Mouse (Mus musculus) embryonic fibroblast, embryonic 13.5 days (primary cell): ENCODE results near the gene Creb1. TPM values are rescaled to one million over a fixed set of nuclear protein-coding genes. Genes with fewer than 3 reads are reported as not detected.

Experiments
- H3K27ac ChIP-seq: 2 replicates; pipeline ENCODE4 v1.5.1; 2012; ENCODE audit warnings: low read length, control low read depth, inconsistent platforms; ENCODE audit not compliant: insufficient read depth
- H3K4me1 ChIP-seq: 2 replicates; pipeline ENCODE4 v1.6.1; 2011; ENCODE audit warnings: low read length; ENCODE audit not compliant: control insufficient read depth, insufficient read depth
- H3K4me3 ChIP-seq: 2 replicates; pipeline ENCODE4 v1.5.1; 2011; ENCODE audit warnings: mild to moderate bottlenecking, control low read depth, low read length; ENCODE audit not compliant: insufficient read depth
- CTCF ChIP-seq: IDR thresholded peaks from 2 replicates; pipeline ENCODE4 v1.5.1; 2011; ENCODE audit warnings: mild to moderate bottlenecking, control low read depth, low read length, moderate library complexity, borderline replicate concordance; ENCODE audit not compliant: insufficient read depth
- POLR2A ChIP-seq: IDR thresholded peaks from 2 replicates; pipeline ENCODE4 v1.6.1; 2011; ENCODE audit warnings: low read depth, mild to moderate bottlenecking, control low read depth, low read length, moderate library complexity
- polyA plus RNA-seq: library from polyadenylated mRNA; stranded (reverse); fragments of >200 nt; gene quantifications from 2 replicates; pipeline ENCODE4 v1.2.4, GENCODE M21; 2011; ENCODE audit warnings: low read depth; ENCODE audit not compliant: missing spikeins, insufficient read length

Gene Creb1
- polyA plus RNA-seq, 1 experiment, result 45.1 TPM

DNA sequence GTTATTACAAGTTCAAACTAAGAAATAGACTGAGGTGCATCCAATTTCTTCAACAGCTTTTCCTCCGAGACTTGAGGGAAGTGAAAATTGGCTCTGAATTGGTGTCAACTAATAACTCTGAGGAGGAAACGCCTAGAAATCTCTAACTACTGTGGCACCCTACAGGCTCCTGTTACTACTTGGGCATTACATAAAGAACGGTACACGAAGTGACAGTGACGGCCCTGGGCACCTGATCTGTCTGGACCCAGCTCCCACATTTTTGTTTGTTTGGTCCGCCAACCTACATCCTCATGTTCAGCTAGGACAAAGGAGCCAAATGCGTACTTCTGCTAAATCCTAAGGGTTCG lies 84.1 kb downstream of the Creb1 start:
- Histone ChIP-seq H3K4me3 (peak overlapping the region; percentile 78), H3K27ac (peak overlapping the region; percentile 90), H3K4me1 (peaks cover 21% of the 10 kb centered on the region)
- TF ChIP-seq POLR2A (peak; percentile 10; the same call in 1 of the 2 replicates), CTCF (no peak)

GRCm38 (mm10) chr1:64616881-64617714 lies 84.7 kb downstream of the Creb1 start, which contains the start of gene Mettl21a:
Mettl21a (minus strand) TSS chr1:64617242.
- TF ChIP-seq POLR2A (peak; percentile 93), CTCF (no peak)
- H3K4me1 ChIP-seq, result peaks cover 22% of the 10 kb centered on the region
- H3K4me3 ChIP-seq, result peak within 1 kb of the TSS; percentile 78
- H3K27ac ChIP-seq, result peak within 1 kb of the TSS; percentile 90

- no peak; the same call in 1 of the 2 replicates for TF ChIP-seq POLR2A
- peak; percentile 76 for TF ChIP-seq CTCF
These were observed 85.2 kb downstream of the Creb1 start for GRCm38 (mm10) chr1:64617715-64617984.

DNA sequence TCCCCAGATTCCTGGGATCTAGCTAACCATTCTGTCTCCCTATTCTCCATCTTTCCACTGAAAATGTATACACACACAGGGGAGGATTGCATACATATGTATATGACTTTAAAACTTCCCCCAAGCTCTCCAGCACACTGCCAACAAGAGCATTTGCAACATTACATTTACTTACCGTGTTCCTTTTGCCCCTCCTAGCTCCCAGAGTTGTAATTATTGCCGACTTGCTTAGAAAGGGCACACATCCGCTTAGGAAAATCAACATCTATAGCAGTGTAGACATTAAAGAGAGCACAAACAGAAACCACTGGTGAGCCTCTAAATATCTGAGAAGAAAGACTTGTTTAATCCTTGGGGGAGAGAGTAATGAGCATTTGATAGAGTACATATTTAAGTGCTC lies 85.8 kb downstream of the Creb1 start:
- Histone ChIP-seq H3K4me1 (peaks cover 28% of the 10 kb centered on the region), H3K27ac (peak overlapping the region; percentile 90), H3K4me3 (peak overlapping the region; percentile 78)
- TF ChIP-seq POLR2A, result no peak
- no peak for TF ChIP-seq CTCF

More at GRCm38 (mm10) chr1:64617715-64617984, 85.2 kb downstream of the Creb1 start:
- H3K27ac ChIP-seq, result peak overlapping the region; percentile 90
- H3K4me1 ChIP-seq, result peaks cover 23% of the 10 kb centered on the region
- peak overlapping the region; percentile 78 for H3K4me3 ChIP-seq

DNA sequence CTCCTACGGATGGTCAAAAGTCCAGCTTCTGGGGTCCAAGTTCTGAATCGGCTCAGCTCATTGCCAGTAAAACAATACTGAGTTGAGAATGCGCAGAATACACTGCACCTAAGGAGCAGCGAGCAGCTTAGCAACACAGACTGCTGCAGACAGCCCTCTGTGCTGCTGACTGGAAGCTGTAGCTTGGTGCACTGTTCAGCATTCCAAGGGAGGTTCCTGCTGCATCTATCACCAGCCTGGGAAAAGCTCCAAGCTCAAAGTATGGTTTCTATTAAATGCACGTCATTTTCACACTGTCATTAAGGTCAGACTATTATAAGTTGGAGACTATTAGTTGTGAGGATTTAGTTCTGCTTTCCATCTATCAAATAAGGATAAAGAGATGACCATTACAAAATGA lies 88.7 kb downstream of the Creb1 start:
- H3K27ac ChIP-seq, result peak overlapping the region; percentile 79
- peaks cover 27% of the 10 kb centered on the region for H3K4me1 ChIP-seq
- TF ChIP-seq CTCF (no peak), POLR2A (peak; percentile 59)
- H3K4me3 ChIP-seq, result no peak overlapping the region

GRCm38 (mm10) chr1:64623558-64624435 lies 91.4 kb downstream of the Creb1 start:
- no peak for TF ChIP-seq CTCF
- no peak for TF ChIP-seq POLR2A
- H3K4me3 ChIP-seq, result no peak overlapping the region
- peak overlapping the region; percentile 75 for H3K27ac ChIP-seq
- peaks cover 26% of the 10 kb centered on the region for H3K4me1 ChIP-seq

GRCm38 (mm10) chr1:64625214-64625613 lies 92.8 kb downstream of the Creb1 start:
- TF ChIP-seq POLR2A (no peak), CTCF (no peak)
- no peak overlapping the region for H3K27ac ChIP-seq
- peaks cover 26% of the 10 kb centered on the region for H3K4me1 ChIP-seq
- H3K4me3 ChIP-seq, result no peak overlapping the region

DNA sequence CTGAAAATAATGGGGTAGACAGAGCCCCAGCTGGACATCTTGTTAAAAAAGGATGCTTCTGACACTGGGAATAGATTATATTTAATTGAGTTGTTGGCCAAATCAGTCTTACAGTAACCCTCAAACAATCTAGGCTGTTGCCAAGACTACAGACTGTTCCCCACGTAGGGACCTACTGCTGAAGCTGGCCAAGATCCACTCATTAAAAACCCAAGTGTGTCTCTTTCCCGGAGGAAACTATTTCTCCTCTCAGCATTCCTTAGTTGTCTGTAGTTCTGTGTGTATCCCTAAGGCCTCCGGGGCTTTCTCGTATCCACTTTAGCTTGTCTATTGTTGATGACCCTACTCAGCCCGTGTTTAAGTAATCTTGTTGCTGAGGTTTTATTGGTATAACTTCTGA lies 99.1 kb downstream of the Creb1 start:
- TF ChIP-seq CTCF (no peak), POLR2A (no peak)
- H3K27ac ChIP-seq, result 0 out of 2 replicates have a peak overlapping the region, but pooled peaks have one; percentile 26
- no peaks in the 10 kb centered on the region for H3K4me1 ChIP-seq
- H3K4me3 ChIP-seq, result no peak overlapping the region

GRCm38 (mm10) chr1:64633237-64633636 lies 100.8 kb downstream of the Creb1 start:
- H3K4me1 ChIP-seq, result 0 out of 2 replicates have a peak, but pooled peaks cover 1% of the 10 kb centered on the region
- no peak overlapping the region for H3K27ac ChIP-seq
- H3K4me3 ChIP-seq, result no peak overlapping the region
- TF ChIP-seq POLR2A (no peak), CTCF (no peak)

GRCm38 (mm10) chr1:64635624-64636023 lies 103.2 kb downstream of the Creb1 start:
- Histone ChIP-seq H3K27ac (no peak overlapping the region), H3K4me1 (peaks cover 5% of the 10 kb centered on the region; the same call in 1 of the 2 replicates), H3K4me3 (no peak overlapping the region)
- TF ChIP-seq POLR2A, result no peak
- TF ChIP-seq CTCF, result no peak
